In the genomic region with DNA sequence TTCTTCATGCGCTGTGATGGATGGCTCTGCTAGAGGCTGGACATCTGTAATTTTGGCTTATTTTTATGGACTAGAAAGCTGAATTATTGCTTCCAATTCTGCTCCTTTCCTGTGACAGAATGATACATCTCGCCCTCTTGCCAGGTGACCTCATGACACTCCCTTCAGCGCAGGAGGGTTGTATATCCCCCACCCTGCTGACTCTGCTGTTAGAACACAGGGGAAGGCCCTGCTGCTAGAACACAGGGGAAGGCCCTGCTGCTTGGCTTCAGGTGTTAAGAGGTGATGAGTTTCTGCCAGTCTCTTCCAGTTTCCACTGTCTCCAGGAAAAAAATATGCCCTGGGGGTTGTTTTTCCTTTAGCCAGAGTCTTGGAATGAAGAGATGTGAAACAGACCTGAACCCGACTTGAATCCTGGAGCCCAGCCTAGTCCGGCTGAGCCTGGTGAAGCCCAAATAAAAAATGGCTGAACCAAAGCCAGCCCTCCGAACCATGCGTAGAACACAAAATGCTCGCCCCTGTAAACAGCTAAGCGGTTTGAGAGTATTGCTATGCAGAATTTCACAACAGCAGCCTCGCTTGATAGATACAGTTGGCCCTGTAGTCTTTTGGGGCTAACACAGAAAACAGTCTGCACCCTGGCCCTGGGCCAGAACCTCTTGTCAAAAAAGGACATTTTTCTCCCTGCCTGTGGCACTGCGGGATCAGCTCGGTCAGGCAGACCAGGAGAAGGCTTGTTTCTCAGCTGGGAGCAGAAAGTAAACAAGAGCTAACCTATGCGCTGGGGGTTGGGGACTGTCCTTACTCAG, we compare ENCODE assay signal across 8 mouse cellular contexts. TPM values are rescaled to one million over a fixed set of nuclear protein-coding genes. Genes with fewer than 3 reads are reported as not detected.
DNase-seq lines count a peak whose midpoint lies in the region; ATAC-seq and TF ChIP-seq lines count a peak whose summit lies in the region.

No protein-coding gene starts in this region.

- H3K4me3 ChIP-seq in liver, embryonic 15.5 days (replicated peaks), result no peak overlapping the region
- H3K4me3 ChIP-seq in thymus, adult 2 months (ENCODE audit: control insufficient read depth, insufficient read depth, low read length), result no peak overlapping the region

- no peak for TF ChIP-seq CTCF in thymus, adult 2 months (IDR thresholded peaks at IDR 0.05; ENCODE audit: borderline replicate concordance, control insufficient read depth, extremely low read depth, insufficient read depth, low read length, poor library complexity)

- TF ChIP-seq POLR2A in thymus, adult 2 months (IDR thresholded peaks at IDR 0.05; ENCODE audit: control insufficient read depth, extremely low read depth, insufficient read depth, low read length, poor library complexity), result no peak

- DNase-seq in right cerebral cortex, postnatal 4 days, result peak; percentile 65
- no peak for DNase-seq in right cerebral cortex, postnatal 36 days (ENCODE audit: low spot score in 2 of 2)
- DNase-seq in cerebellum, postnatal 25 days, result peak; percentile 88 to 91
- peak; percentile 58 for DNase-seq in kidney, adult 11 months
- peak; percentile 61 for DNase-seq in skeletal muscle tissue, adult 2 months (ENCODE audit: low read depth, low spot score)
- no peak for DNase-seq in thymus, adult 2 months
- DNase-seq in thymus, postnatal 14 days, result no peak

- peak; percentile 65 for ATAC-seq in liver, embryonic 15.5 days (ENCODE audit: insufficient read depth)

- H3K9ac ChIP-seq in liver, embryonic 15.5 days, result no peak overlapping the region

- H3K27me3 ChIP-seq in liver, embryonic 15.5 days, result no peaks in the 10 kb centered on the region
- no peaks in the 10 kb centered on the region for H3K27me3 ChIP-seq in thymus, adult 2 months (ENCODE audit: control insufficient read depth, insufficient read depth, low read length)

- 0 out of 2 replicates have a peak overlapping the region, but pooled peaks have one; percentile 38 for H3K27ac ChIP-seq in liver, embryonic 15.5 days (replicated peaks)
- no peak overlapping the region for H3K27ac ChIP-seq in thymus, adult 2 months (ENCODE audit: control insufficient read depth, insufficient read depth, low read length)

- H3K9me3 ChIP-seq in liver, embryonic 15.5 days (replicated peaks), result no peaks in the 10 kb centered on the region

- H3K4me1 ChIP-seq in liver, embryonic 15.5 days (replicated peaks), result peaks cover 9% of the 10 kb centered on the region; the same call in 1 of the 2 replicates
- no peaks in the 10 kb centered on the region for H3K4me1 ChIP-seq in thymus, adult 2 months (replicated peaks; ENCODE audit: control insufficient read depth, insufficient read depth, low read length)

- WGBS in liver, embryonic 15.5 days (ENCODE audit: insufficient replicate concordance), result 76% methylated on average over 13 of the region's 13 CpGs
- WGBS in thymus, adult 2 months, result 94% methylated on average over 13 of the region's 13 CpGs

- peak overlapping the region; percentile 7; the same call in 1 of the 2 replicates for H3K4me2 ChIP-seq in liver, embryonic 15.5 days

- peaks cover 38% of the 10 kb centered on the region for H3K36me3 ChIP-seq in liver, embryonic 15.5 days (replicated peaks)
- peaks cover 94% of the 10 kb centered on the region for H3K36me3 ChIP-seq in thymus, adult 2 months (ENCODE audit: control insufficient read depth, insufficient read depth, low read length)

RNA-seq across cellular contexts. Expression of a gene that starts 29.0 kb away (rescaled TPM):
- polyA plus RNA-seq in liver, embryonic 15.5 days (2015; fragmentation: Nextera tagmentation; extraction: Ambion mirVana), result 0.45 and 0.46 TPM in 2 replicates
- 62.8 TPM in 2 replicates for polyA plus RNA-seq in thymus, adult 2 months (2012; rRNA removed)

RNA-seq across cellular contexts. Expression of a gene that starts 48.0 kb away (rescaled TPM):
- 4.4 and 4.7 TPM in 2 replicates for polyA plus RNA-seq in liver, embryonic 15.5 days (2015; fragmentation: Nextera tagmentation; extraction: Ambion mirVana)
- 15.6 and 17.1 TPM in 2 replicates for polyA plus RNA-seq in thymus, adult 2 months (2012; rRNA removed)

Comparison
In these comparisons a context has a peak if more than half of its experiments do, and no peak if none do; other contexts are left out.
1. DNase-seq: peak in right cerebral cortex, postnatal 4 days (single experiment), cerebellum, postnatal 25 days (2 of 2), kidney, adult 11 months (single experiment) and skeletal muscle tissue, adult 2 months (single experiment); none in right cerebral cortex, postnatal 36 days (0 of 2), thymus, adult 2 months (single experiment) and thymus, postnatal 14 days (single experiment).
2. RNA of a gene that starts 29.0 kb away (polyA plus RNA-seq): 62.8 TPM in thymus, adult 2 months; 0.45 to 0.46 TPM in liver, embryonic 15.5 days; every median in the first group is over 10 times any median in the second.